Mouse (Mus musculus): ENCODE data around the gene Eps8. TPM values are rescaled to one million over a fixed set of nuclear protein-coding genes. Genes with fewer than 3 reads are reported as not detected.

The Eps8 gene
- polyA plus RNA-seq (2016; fragmentation: Nextera tagmentation; extraction: Ambion mirVana), result 8.0 and 9.9 TPM in 2 replicates

DNA sequence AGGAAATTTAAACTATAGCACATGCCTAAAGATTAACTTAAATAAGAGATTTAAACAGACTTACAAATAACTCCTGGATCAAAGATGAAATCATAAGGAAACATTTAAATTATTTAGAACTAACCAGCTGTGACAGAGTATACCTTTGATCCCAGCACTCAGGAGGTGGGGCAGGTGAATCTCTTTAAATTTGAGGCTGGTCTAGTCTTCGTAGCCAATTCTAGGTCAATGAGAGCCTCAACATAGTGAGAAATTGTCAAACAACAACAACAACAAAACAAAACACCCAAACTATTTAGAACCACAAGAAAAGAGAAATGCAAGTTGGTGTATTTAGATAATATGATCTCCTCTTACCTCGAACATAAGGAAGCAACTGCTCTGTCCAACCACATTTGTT is at the start of gene Eps8:
Gene Eps8 (minus strand): TSS at position 101 of the 400 bp plus-strand sequence.
- H3K4me2 ChIP-seq, result no peak within 1 kb of the TSS
- H3K4me3 ChIP-seq (replicated peaks), result no peak within 1 kb of the TSS
- H3K9ac ChIP-seq, result no peak within 1 kb of the TSS
- no peak for ATAC-seq (ENCODE audit: low FRiP score)
- no peaks in the 10 kb centered on the region for H3K27me3 ChIP-seq
- WGBS, result 92% methylated on average over 2 of the region's 2 CpGs
- H3K36me3 ChIP-seq (replicated peaks), result no peaks in the 10 kb centered on the region
- no peaks in the 10 kb centered on the region for H3K4me1 ChIP-seq
- no peaks in the 10 kb centered on the region for H3K9me3 ChIP-seq
- no peak within 1 kb of the TSS for H3K27ac ChIP-seq

DNA sequence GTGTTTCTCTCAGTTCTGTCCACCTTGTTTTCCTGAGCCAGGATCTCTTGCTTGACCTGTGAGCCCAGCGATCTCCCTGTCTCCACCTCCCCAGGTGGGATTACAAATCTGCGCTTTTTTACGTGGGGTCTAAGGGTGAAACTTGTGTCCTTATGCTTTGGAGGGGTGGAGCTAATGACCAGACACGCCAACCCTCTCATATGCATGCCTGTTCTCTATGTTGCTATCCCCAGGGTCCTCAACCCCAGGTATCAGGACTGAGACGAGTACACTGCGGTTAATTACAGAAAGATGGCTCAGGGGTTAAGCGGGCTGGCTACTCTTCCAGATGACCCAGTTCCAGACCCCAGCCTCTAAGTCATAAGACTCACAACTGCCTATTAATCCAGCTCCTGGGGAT is 48.8 kb upstream of the Eps8 start:
- no peaks in the 10 kb centered on the region for H3K27me3 ChIP-seq
- H3K4me3 ChIP-seq (replicated peaks), result no peak overlapping the region
- H3K4me1 ChIP-seq, result no peaks in the 10 kb centered on the region
- H3K4me2 ChIP-seq, result no peak overlapping the region
- no peaks in the 10 kb centered on the region for H3K36me3 ChIP-seq (replicated peaks)
- H3K9me3 ChIP-seq, result no peaks in the 10 kb centered on the region
- no peak for ATAC-seq (ENCODE audit: low FRiP score)
- no peak overlapping the region for H3K9ac ChIP-seq
- 90% methylated on average over 7 of the region's 7 CpGs for WGBS
- no peak overlapping the region for H3K27ac ChIP-seq

DNA sequence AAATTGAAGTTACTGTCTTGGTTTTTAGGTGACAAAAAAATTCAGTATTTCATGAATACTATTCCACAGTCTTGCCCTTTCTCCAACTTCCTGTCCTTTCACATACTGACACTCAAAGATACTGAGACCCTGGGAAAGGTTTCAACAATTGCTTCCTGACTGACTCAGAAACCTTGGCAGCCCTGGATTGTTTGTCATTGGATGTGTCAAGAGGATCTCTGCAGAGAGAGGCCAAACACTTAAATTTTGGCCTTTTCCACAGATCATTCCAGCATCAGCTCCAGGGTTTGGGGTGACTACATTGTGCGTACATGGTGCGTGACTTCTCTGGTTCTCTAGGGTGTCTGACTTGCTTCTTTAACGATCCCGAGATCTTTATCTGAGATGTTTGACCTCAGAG is 48.2 kb upstream of the Eps8 start:
- Histone ChIP-seq H3K36me3 (replicated peaks) (no peaks in the 10 kb centered on the region), H3K27me3 (no peaks in the 10 kb centered on the region), H3K4me1 (no peaks in the 10 kb centered on the region), H3K9me3 (no peaks in the 10 kb centered on the region), H3K4me2 (no peak overlapping the region), H3K9ac (no peak overlapping the region), H3K27ac (no peak overlapping the region), H3K4me3 (replicated peaks) (no peak overlapping the region)
- no peak for ATAC-seq (ENCODE audit: low FRiP score)
- 84% methylated on average over 4 of the region's 4 CpGs for WGBS

DNA sequence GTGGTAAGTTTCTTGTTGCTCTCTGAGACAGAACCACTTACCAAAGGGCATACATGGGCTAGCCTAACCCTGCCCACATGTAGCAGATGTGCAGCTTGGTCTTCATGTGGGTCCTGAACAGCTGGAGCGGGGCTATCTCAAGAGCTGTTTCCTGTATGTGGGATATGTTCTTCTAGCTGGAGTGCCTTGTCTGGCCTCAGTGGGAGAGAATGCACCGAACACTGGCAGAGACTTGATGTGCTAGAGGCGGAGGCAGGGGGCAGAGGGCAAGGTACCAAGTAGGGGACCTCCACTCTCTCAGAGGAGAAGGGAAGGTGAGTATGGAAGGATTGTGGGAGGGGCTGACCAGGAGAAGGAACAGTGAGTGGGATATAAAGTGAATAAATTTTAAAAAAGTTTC is 47.5 kb upstream of the Eps8 start:
- Histone ChIP-seq H3K9me3 (no peaks in the 10 kb centered on the region), H3K4me2 (no peak overlapping the region), H3K27me3 (peaks cover 5% of the 10 kb centered on the region; the same call in 1 of the 2 replicates), H3K9ac (no peak overlapping the region), H3K27ac (no peak overlapping the region), H3K4me3 (replicated peaks) (no peak overlapping the region), H3K36me3 (replicated peaks) (no peaks in the 10 kb centered on the region), H3K4me1 (no peaks in the 10 kb centered on the region)
- 88% methylated on average over 3 of the region's 3 CpGs for WGBS
- no peak for ATAC-seq (ENCODE audit: low FRiP score)

DNA sequence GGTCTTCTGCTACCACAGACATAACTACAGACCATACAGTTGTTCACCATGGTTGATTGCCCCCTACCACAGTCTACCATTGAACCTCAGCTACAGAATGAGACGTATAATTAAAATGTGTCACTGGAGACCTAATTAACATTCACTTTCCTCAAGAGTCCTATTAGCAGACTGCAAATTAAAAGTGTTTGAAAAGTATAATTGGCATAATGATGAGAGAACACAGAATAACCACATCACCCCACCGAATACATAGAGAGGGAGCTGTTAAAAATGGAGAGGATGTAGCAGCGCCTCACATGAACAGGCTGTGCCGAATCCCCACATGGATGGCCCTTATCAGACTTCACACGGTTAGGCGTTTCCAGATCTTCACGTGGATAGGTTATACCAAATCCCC is 44.8 kb upstream of the Eps8 start:
- WGBS, result 50% methylated on average over 7 of the region's 7 CpGs
- Histone ChIP-seq H3K36me3 (replicated peaks) (no peaks in the 10 kb centered on the region), H3K27me3 (peaks cover 5% of the 10 kb centered on the region; the same call in 1 of the 2 replicates), H3K4me3 (replicated peaks) (no peak overlapping the region), H3K4me1 (no peaks in the 10 kb centered on the region), H3K9me3 (no peaks in the 10 kb centered on the region), H3K27ac (no peak overlapping the region), H3K4me2 (no peak overlapping the region), H3K9ac (no peak overlapping the region)
- peak; percentile 80; the same call in 1 of the 2 replicates for ATAC-seq (ENCODE audit: low FRiP score)

- peaks cover 5% of the 10 kb centered on the region; the same call in 1 of the 2 replicates for H3K27me3 ChIP-seq
- no peak overlapping the region for H3K27ac ChIP-seq
- H3K36me3 ChIP-seq (replicated peaks), result no peaks in the 10 kb centered on the region
- no peak overlapping the region for H3K4me3 ChIP-seq (replicated peaks)
- no peak for ATAC-seq (ENCODE audit: low FRiP score)
- H3K9ac ChIP-seq, result no peak overlapping the region
- 69% methylated on average over 8 of the region's 8 CpGs for WGBS
- H3K9me3 ChIP-seq, result no peaks in the 10 kb centered on the region
- H3K4me1 ChIP-seq, result no peaks in the 10 kb centered on the region
- H3K4me2 ChIP-seq, result no peak overlapping the region
Observed at GRCm38 (mm10) chr6:137696445-137697204, 41.9 kb upstream of the Eps8 start.

- Histone ChIP-seq H3K9me3 (no peaks in the 10 kb centered on the region), H3K27ac (no peak overlapping the region), H3K4me3 (replicated peaks) (no peak overlapping the region), H3K36me3 (replicated peaks) (no peaks in the 10 kb centered on the region), H3K4me1 (no peaks in the 10 kb centered on the region), H3K27me3 (peaks cover 5% of the 10 kb centered on the region; the same call in 1 of the 2 replicates), H3K9ac (no peak overlapping the region), H3K4me2 (no peak overlapping the region)
- 93% methylated on average over 8 of the region's 8 CpGs for WGBS
- no peak for ATAC-seq (ENCODE audit: low FRiP score)
Observed at GRCm38 (mm10) chr6:137695046-137695445, 40.4 kb upstream of the Eps8 start.

DNA sequence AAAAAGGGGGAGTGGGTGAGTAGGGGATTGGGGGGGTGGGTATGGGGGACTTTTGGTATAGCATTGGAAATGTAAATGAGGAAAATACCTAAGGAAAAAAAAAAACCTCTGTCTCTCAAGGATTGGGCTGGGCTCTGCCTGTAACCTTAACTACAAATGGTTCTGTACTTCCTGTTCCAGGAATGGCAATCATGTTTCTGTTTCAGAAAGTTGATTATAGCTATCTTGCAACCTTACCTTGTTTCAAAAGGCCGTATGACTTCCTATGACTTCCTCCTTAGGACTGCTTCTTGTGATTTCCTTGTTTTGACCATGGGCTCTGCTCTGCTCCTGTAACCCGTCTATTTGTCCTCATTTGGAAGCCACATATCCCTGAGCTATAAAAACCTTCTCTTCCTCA is 39.6 kb upstream of the Eps8 start:
- no peaks in the 10 kb centered on the region for H3K9me3 ChIP-seq
- H3K4me1 ChIP-seq, result no peaks in the 10 kb centered on the region
- H3K27me3 ChIP-seq, result peaks cover 5% of the 10 kb centered on the region; the same call in 1 of the 2 replicates
- H3K27ac ChIP-seq, result no peak overlapping the region
- 85% methylated on average over 2 of the region's 2 CpGs for WGBS
- H3K9ac ChIP-seq, result no peak overlapping the region
- no peak for ATAC-seq (ENCODE audit: low FRiP score)
- no peak overlapping the region for H3K4me2 ChIP-seq
- H3K4me3 ChIP-seq (replicated peaks), result no peak overlapping the region
- H3K36me3 ChIP-seq (replicated peaks), result no peaks in the 10 kb centered on the region

DNA sequence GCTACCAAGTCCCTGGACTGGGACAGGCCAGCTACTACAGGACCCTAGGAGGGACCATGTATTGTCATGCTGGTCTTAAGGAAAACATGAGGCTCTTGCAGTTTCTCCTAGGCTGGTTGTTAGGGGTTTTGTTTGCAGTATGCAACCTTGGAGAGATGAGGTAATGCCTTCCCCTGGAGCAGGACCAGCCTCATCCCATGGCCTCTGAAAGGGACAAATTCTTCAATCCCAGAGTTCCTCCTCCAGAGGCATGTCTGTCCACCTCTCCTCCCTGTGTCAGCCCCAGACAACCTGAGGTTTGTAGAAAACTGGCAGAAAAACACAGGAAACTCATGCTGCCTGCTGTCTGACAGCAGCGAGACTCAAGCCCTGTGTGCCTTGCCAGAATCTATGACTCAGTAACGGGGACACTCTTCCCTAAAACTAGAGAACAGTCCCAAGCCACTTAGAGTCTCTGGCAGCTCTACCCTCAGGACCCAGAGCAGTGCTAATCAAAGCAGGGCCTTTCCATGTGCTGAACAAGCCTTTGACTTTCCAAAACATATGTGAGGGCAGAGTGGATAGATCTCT is 36.0 kb upstream of the Eps8 start:
- Histone ChIP-seq H3K9me3 (no peaks in the 10 kb centered on the region), H3K27me3 (no peaks in the 10 kb centered on the region), H3K36me3 (replicated peaks) (no peaks in the 10 kb centered on the region), H3K4me2 (no peak overlapping the region), H3K27ac (no peak overlapping the region), H3K9ac (no peak overlapping the region), H3K4me3 (replicated peaks) (no peak overlapping the region), H3K4me1 (no peaks in the 10 kb centered on the region)
- 89% methylated on average over 2 of the region's 2 CpGs for WGBS
- no peak for ATAC-seq (ENCODE audit: low FRiP score)

DNA sequence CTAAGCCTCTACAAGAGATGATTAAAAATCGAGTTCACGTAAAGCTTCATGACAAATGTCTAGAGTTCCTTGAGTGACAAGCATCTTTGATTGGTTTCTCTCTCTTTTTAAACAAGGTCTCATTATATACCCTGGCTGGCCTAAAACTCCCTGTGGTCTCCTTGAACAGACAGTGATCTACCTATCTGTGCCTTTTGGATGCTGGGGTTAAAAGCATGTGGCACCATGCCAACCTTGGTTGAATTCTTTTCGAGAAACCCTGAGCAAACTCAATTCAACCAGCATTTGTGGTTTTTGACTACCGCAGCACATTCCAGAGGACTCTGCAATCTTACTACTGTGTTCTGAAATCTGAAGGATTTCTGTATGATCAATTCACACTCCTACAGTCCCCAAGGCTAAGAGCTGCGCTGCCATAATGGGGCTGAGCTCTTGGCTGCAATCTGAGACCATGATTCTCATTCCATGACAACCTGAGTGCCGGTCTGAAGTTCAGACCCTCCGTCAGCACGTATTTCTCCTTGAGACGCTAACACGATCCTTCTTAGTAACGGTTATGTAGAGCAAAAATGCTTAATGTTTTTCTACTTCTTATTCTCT is 33.9 kb upstream of the Eps8 start:
- no peak overlapping the region for H3K27ac ChIP-seq
- H3K4me2 ChIP-seq, result no peak overlapping the region
- WGBS, result 82% methylated on average over 11 of the region's 11 CpGs
- no peaks in the 10 kb centered on the region for H3K27me3 ChIP-seq
- H3K4me3 ChIP-seq (replicated peaks), result no peak overlapping the region
- H3K36me3 ChIP-seq (replicated peaks), result no peaks in the 10 kb centered on the region
- ATAC-seq (ENCODE audit: low FRiP score), result no peak
- H3K9me3 ChIP-seq, result no peaks in the 10 kb centered on the region
- H3K9ac ChIP-seq, result no peak overlapping the region
- no peaks in the 10 kb centered on the region for H3K4me1 ChIP-seq

GRCm38 (mm10) chr6:137688079-137688478 is 33.4 kb upstream of the Eps8 start:
- no peaks in the 10 kb centered on the region for H3K27me3 ChIP-seq
- H3K9ac ChIP-seq, result no peak overlapping the region
- WGBS, result 92% methylated on average over 3 of the region's 3 CpGs
- H3K4me3 ChIP-seq (replicated peaks), result no peak overlapping the region
- H3K4me2 ChIP-seq, result no peak overlapping the region
- H3K9me3 ChIP-seq, result no peaks in the 10 kb centered on the region
- H3K36me3 ChIP-seq (replicated peaks), result no peaks in the 10 kb centered on the region
- H3K4me1 ChIP-seq, result no peaks in the 10 kb centered on the region
- ATAC-seq (ENCODE audit: low FRiP score), result no peak
- H3K27ac ChIP-seq, result no peak overlapping the region

GRCm38 (mm10) chr6:137687667-137688066 is 33.0 kb upstream of the Eps8 start:
- Histone ChIP-seq H3K9ac (no peak overlapping the region), H3K36me3 (replicated peaks) (no peaks in the 10 kb centered on the region), H3K9me3 (no peaks in the 10 kb centered on the region), H3K4me2 (no peak overlapping the region), H3K4me3 (replicated peaks) (no peak overlapping the region), H3K4me1 (no peaks in the 10 kb centered on the region), H3K27ac (no peak overlapping the region), H3K27me3 (no peaks in the 10 kb centered on the region)
- ATAC-seq (ENCODE audit: low FRiP score), result no peak
- WGBS, result 88% methylated on average over 5 of the region's 5 CpGs

DNA sequence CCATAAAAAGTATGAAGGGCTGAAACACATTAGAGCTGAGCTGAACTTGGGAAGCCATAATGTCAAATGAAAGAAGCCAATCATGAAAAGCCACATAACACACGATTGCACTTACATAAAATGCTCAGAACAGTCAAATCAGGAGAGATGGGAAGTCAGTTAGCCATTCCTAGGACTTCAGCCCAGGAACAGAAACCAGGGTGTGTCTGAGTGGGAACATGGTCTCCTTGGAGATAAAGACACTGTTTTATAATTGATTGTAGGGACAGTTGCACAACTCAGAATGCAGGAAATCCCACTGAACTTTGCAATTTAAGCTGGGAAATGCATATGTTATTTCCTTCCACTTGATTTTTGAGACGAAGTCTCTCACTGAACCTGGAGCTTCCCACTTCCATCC is 28.0 kb upstream of the Eps8 start:
- 84% methylated on average over 2 of the region's 2 CpGs for WGBS
- Histone ChIP-seq H3K27ac (no peak overlapping the region), H3K4me1 (no peaks in the 10 kb centered on the region), H3K36me3 (replicated peaks) (no peaks in the 10 kb centered on the region), H3K4me3 (replicated peaks) (no peak overlapping the region), H3K4me2 (no peak overlapping the region), H3K9me3 (no peaks in the 10 kb centered on the region), H3K9ac (no peak overlapping the region), H3K27me3 (no peaks in the 10 kb centered on the region)
- ATAC-seq (ENCODE audit: low FRiP score), result no peak
